In genomic region chr5:63847541-63848226, GRCm38 (mm10) we compare ENCODE assay signal across 16 mouse cellular contexts. TPM values are rescaled to one million over a fixed set of nuclear protein-coding genes. Genes with fewer than 3 reads are reported as not detected.
DNase-seq lines count a peak whose midpoint lies in the region; ATAC-seq and TF ChIP-seq lines count a peak whose summit lies in the region.
"Had no signal": no experiment of that assay in that cellular context is flagged by ENCODE, and none has a peak within 500 bp of the region (broad histone marks: within the 10 kb centered on the region; RNA-seq: fewer than 3 reads in every experiment).

No protein-coding gene starts in this region.

- H3K9me3 ChIP-seq in liver, embryonic 15.5 days (replicated peaks): 0 out of 2 replicates have a peak, but pooled peaks cover 4% of the 10 kb centered on the region
- H3K9me3 ChIP-seq: limb, embryonic 15.5 days had no signal

- peak overlapping the region; percentile 11; the same call in 1 of the 2 replicates for H3K4me3 ChIP-seq in kidney, adult 2 months (ENCODE audit: insufficient read depth, low read depth, low read length)
- H3K4me3 ChIP-seq in liver, embryonic 15.5 days (replicated peaks): no peak overlapping the region
- H3K4me3 ChIP-seq: forebrain, embryonic 13.5 days; limb, embryonic 15.5 days; midbrain, embryonic 13.5 days had no signal

- H3K9ac ChIP-seq in liver, embryonic 15.5 days: no peak overlapping the region
- H3K9ac ChIP-seq: forebrain, embryonic 13.5 days; hindbrain, embryonic 14.5 days; limb, embryonic 15.5 days; midbrain, embryonic 13.5 days had no signal

- no peak for TF ChIP-seq POLR2A in kidney, adult 2 months (IDR thresholded peaks at IDR 0.05; ENCODE audit: low read depth, low read length)

- peak overlapping the region; percentile 97 for H3K27ac ChIP-seq in kidney, adult 2 months (ENCODE audit: insufficient read depth, low read depth, low read length)
- H3K27ac ChIP-seq in liver, embryonic 15.5 days (replicated peaks): peak overlapping the region; percentile 76
- H3K27ac ChIP-seq: forebrain, embryonic 13.5 days; hindbrain, embryonic 14.5 days; limb, embryonic 15.5 days; midbrain, embryonic 13.5 days had no signal

- peak overlapping the region; percentile 30; the same call in 1 of the 2 replicates for H3K4me2 ChIP-seq in liver, embryonic 15.5 days
- H3K4me2 ChIP-seq: forebrain, embryonic 13.5 days; hindbrain, embryonic 14.5 days; limb, embryonic 15.5 days; midbrain, embryonic 13.5 days had no signal

- H3K27me3 ChIP-seq in kidney, adult 2 months (replicated peaks; ENCODE audit: control insufficient read depth, insufficient read depth, low read length): no peaks in the 10 kb centered on the region
- H3K27me3 ChIP-seq in liver, embryonic 15.5 days: no peaks in the 10 kb centered on the region
- H3K27me3 ChIP-seq: forebrain, embryonic 13.5 days; limb, embryonic 15.5 days; midbrain, embryonic 13.5 days had no signal

- WGBS in kidney, adult 2 months: 37% methylated on average over 13 of the region's 13 CpGs
- WGBS in liver, embryonic 15.5 days (ENCODE audit: insufficient replicate concordance): 63% methylated on average over 13 of the region's 13 CpGs

- no peak for TF ChIP-seq CTCF in kidney, adult 2 months (conservative IDR thresholded peaks at IDR 0.05; ENCODE audit: insufficient read depth, insufficient read length, low read depth, low read length)

- peak; percentile 92 for ATAC-seq in liver, embryonic 15.5 days (ENCODE audit: insufficient read depth)
- no peak for ATAC-seq in frontal cortex, adult (ENCODE audit: low TSS enrichment)
- no peak for ATAC-seq in CD4-positive, CD25-positive, alpha-beta regulatory T cell, adult 4 months
- ATAC-seq: forebrain, embryonic 13.5 days; midbrain, embryonic 13.5 days had no signal

- H3K36me3 ChIP-seq in kidney, adult 2 months (ENCODE audit: control insufficient read depth, insufficient read depth, low read length): no peaks in the 10 kb centered on the region
- no peaks in the 10 kb centered on the region for H3K36me3 ChIP-seq in liver, embryonic 15.5 days (replicated peaks)
- H3K36me3 ChIP-seq: limb, embryonic 15.5 days; midbrain, embryonic 13.5 days had no signal

- peaks cover 7% of the 10 kb centered on the region; the same call in 1 of the 2 replicates for H3K4me1 ChIP-seq in kidney, adult 2 months (ENCODE audit: control insufficient read depth, insufficient read depth, low read length)
- no peaks in the 10 kb centered on the region for H3K4me1 ChIP-seq in liver, embryonic 15.5 days (replicated peaks)
- H3K4me1 ChIP-seq: forebrain, embryonic 13.5 days; limb, embryonic 15.5 days; midbrain, embryonic 13.5 days had no signal

- peak; percentile 94 for DNase-seq in kidney, adult 2 months
- peak; percentile 79 to 91 for DNase-seq in kidney, postnatal 25 days
- peak; percentile 85 for DNase-seq in yolk sac, embryonic 10.5 days (ENCODE audit: low spot score)
- no peak for DNase-seq in thymus, postnatal 10 days (ENCODE audit: low spot score in 2 of 2)
- DNase-seq: adrenal gland, postnatal 14 days; cerebellum, adult 9-10 months; heart, adult 18-20 months; lung, postnatal 36 days; right cerebral cortex, adult 18-20 months had no signal

RNA-seq across cellular contexts. Expression of gene 0610040J01Rik, which starts 35.5 kb away (rescaled TPM):
- 50.1 and 57.6 TPM in 2 replicates for polyA plus RNA-seq in kidney, adult 2 months (2012; rRNA removed)
- 20.4 and 24.6 TPM in 2 replicates for polyA plus RNA-seq in liver, embryonic 15.5 days (2015; fragmentation: Nextera tagmentation; extraction: Ambion mirVana)
- not detected for polyA plus RNA-seq in CD4-positive, CD25-positive, alpha-beta regulatory T cell, adult 4 months (2017; shearing (Covaris generic))

Comparison
In these comparisons a context has a peak if more than half of its experiments do, and no peak if none do; other contexts are left out.
1. DNase-seq: peak in kidney, adult 2 months (single experiment), kidney, postnatal 25 days (2 of 2) and yolk sac, embryonic 10.5 days (single experiment); none in thymus, postnatal 10 days (0 of 2).
2. RNA of gene 0610040J01Rik, which starts 35.5 kb away (polyA plus RNA-seq): 50.1 to 57.6 TPM in kidney, adult 2 months and 20.4 to 24.6 TPM in liver, embryonic 15.5 days; not detected in CD4-positive, CD25-positive, alpha-beta regulatory T cell, adult 4 months; every median in the first group is over 10 times any median in the second.